Comparison of ENCODE assay signal across 23 mouse cellular contexts in the genomic region with DNA sequence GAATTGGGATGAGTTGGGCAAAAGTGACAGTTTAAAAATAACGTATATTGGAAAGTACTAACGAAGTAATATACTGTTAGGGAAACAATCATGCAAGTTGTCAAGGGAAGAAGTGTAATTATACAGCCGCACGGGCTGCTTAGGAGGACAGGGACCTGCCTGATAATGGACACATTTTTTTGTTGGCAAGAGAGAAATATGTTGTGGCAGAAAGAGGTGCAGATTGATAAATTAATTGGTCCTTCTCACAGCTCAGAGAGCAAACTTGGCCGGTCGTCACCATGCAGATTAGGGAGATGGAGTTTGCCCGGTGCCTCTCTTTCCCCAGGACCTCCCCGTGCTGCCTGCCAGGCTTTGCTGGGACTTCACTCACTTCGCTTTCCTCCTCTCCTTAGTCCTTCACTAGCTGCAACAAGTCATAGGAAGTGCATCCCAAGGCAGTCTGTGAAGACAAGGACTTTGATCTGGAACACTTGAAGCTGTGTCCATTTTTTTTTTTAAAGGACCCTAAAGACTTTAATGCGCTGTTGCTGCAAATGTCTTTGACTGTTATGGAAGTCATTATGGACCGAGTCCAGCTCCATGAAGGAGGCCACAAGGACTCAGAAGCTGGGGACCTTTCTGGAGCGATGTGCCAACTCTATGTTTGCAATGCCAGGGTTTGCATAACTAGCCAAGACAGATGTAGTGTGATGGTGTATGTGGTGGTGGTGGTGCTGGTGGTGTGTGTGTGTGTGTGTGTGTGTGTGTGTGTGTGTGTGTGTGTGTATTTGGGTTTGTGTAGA.
DNase-seq lines count a peak whose midpoint lies in the region; ATAC-seq lines count a peak whose summit lies in the region.
"Had no signal": no experiment of that assay in that cellular context is flagged by ENCODE, and none has a peak within 500 bp of the region (broad histone marks: within the 10 kb centered on the region; RNA-seq: fewer than 3 reads in every experiment).

No protein-coding gene starts in this region.

- no peak overlapping the region for H3K4me3 ChIP-seq in forebrain, embryonic 13.5 days
- no peak overlapping the region for H3K4me3 ChIP-seq in forebrain, embryonic 10.5 days
- no peak overlapping the region for H3K4me3 ChIP-seq in forebrain, embryonic 16.5 days (replicated peaks; ENCODE audit: low read length)
- no peak overlapping the region for H3K4me3 ChIP-seq in midbrain, embryonic 15.5 days
- H3K4me3 ChIP-seq: hindbrain, embryonic 13.5 days; limb, embryonic 12.5 days; myocyte; neural tube, embryonic 13.5 days had no signal

- ATAC-seq in forebrain, embryonic 13.5 days: peak; percentile 6; the same call in 1 of the 2 replicates
- ATAC-seq in forebrain, embryonic 16.5 days: peak; percentile 55; the same call in 1 of the 2 replicates
- ATAC-seq in midbrain, embryonic 15.5 days (replicated peaks): no peak
- ATAC-seq: midbrain, embryonic 16.5 days; Patski had no signal

- no peak overlapping the region for H3K9ac ChIP-seq in forebrain, embryonic 13.5 days
- no peak overlapping the region for H3K9ac ChIP-seq in forebrain, embryonic 16.5 days (replicated peaks; ENCODE audit: low read depth, low read length)
- no peak overlapping the region for H3K9ac ChIP-seq in midbrain, embryonic 15.5 days
- H3K9ac ChIP-seq: hindbrain, embryonic 13.5 days; limb, embryonic 12.5 days; neural tube, embryonic 13.5 days had no signal

- no peak for DNase-seq in forebrain, embryonic 10.5 days (ENCODE audit: extremely low spot score, low spot score)
- peak; percentile 6 for DNase-seq in left cerebral cortex, postnatal 4 days
- DNase-seq in left cerebral cortex, adult 8-10 months (ENCODE audit: low spot score in 2 of 2): no peak
- peak; percentile 9 for DNase-seq in Muller cell, postnatal 12 days (ENCODE audit: inconsistent ontology term)
- DNase-seq: adrenal gland, adult 8-10 months; cerebellum, adult 9-10 months; gastrocnemius, postnatal 36 days; heart, postnatal 36 days; kidney, adult 11 months; layer of hippocampus, adult 9-11 months; right cerebral cortex, postnatal 25 days had no signal

- no peaks in the 10 kb centered on the region for H3K9me3 ChIP-seq in forebrain, embryonic 13.5 days (replicated peaks)
- H3K9me3 ChIP-seq in forebrain, embryonic 10.5 days: no peaks in the 10 kb centered on the region
- H3K9me3 ChIP-seq in forebrain, embryonic 16.5 days (ENCODE audit: control insufficient read depth, low read length): no peaks in the 10 kb centered on the region
- H3K9me3 ChIP-seq in midbrain, embryonic 15.5 days: no peaks in the 10 kb centered on the region
- H3K9me3 ChIP-seq: hindbrain, embryonic 13.5 days; limb, embryonic 12.5 days; neural tube, embryonic 13.5 days had no signal

- 57% methylated on average over 12 of the region's 12 CpGs for WGBS in forebrain, embryonic 13.5 days
- WGBS in forebrain, embryonic 10.5 days: 90% methylated on average over 12 of the region's 12 CpGs
- 42% methylated on average over 12 of the region's 12 CpGs for WGBS in forebrain, embryonic 16.5 days
- 79% methylated on average over 12 of the region's 12 CpGs for WGBS in midbrain, embryonic 15.5 days

- H3K4me1 ChIP-seq in forebrain, embryonic 13.5 days: peaks cover 14% of the 10 kb centered on the region
- peaks cover 9% of the 10 kb centered on the region; the same call in 1 of the 2 replicates for H3K4me1 ChIP-seq in forebrain, embryonic 10.5 days
- peaks cover 12% of the 10 kb centered on the region for H3K4me1 ChIP-seq in forebrain, embryonic 16.5 days (replicated peaks; ENCODE audit: control insufficient read depth, insufficient read depth, low read length)
- no peaks in the 10 kb centered on the region for H3K4me1 ChIP-seq in midbrain, embryonic 15.5 days
- H3K4me1 ChIP-seq: limb, embryonic 12.5 days had no signal

- intact Hi-C loops in left cerebral cortex, postnatal 4 days (cut with DNase I): no loop called here

- no peak overlapping the region for H3K4me2 ChIP-seq in forebrain, embryonic 13.5 days
- H3K4me2 ChIP-seq in forebrain, embryonic 16.5 days (ENCODE audit: low read length): no peak overlapping the region
- H3K4me2 ChIP-seq in midbrain, embryonic 15.5 days: no peak overlapping the region
- H3K4me2 ChIP-seq: hindbrain, embryonic 13.5 days; limb, embryonic 12.5 days; liver, embryonic 11.5 days; neural tube, embryonic 13.5 days had no signal

- no peaks in the 10 kb centered on the region for H3K36me3 ChIP-seq in forebrain, embryonic 13.5 days (ENCODE audit: poor library complexity, severe bottlenecking)
- H3K36me3 ChIP-seq in forebrain, embryonic 10.5 days (replicated peaks): no peaks in the 10 kb centered on the region
- H3K36me3 ChIP-seq in forebrain, embryonic 16.5 days (ENCODE audit: control insufficient read depth, insufficient read depth): no peaks in the 10 kb centered on the region
- no peaks in the 10 kb centered on the region for H3K36me3 ChIP-seq in midbrain, embryonic 15.5 days (replicated peaks)
- H3K36me3 ChIP-seq: hindbrain, embryonic 13.5 days; limb, embryonic 12.5 days; neural tube, embryonic 13.5 days had no signal

- no peak overlapping the region for H3K27ac ChIP-seq in forebrain, embryonic 13.5 days
- no peak overlapping the region for H3K27ac ChIP-seq in forebrain, embryonic 10.5 days
- no peak overlapping the region for H3K27ac ChIP-seq in forebrain, embryonic 16.5 days (ENCODE audit: low read length)
- H3K27ac ChIP-seq in midbrain, embryonic 15.5 days: no peak overlapping the region
- H3K27ac ChIP-seq: hindbrain, embryonic 13.5 days; kidney, postnatal 0 days; limb, embryonic 12.5 days; macrophage; neural tube, embryonic 13.5 days had no signal

- 0 out of 2 replicates have a peak, but pooled peaks cover under 1% of the 10 kb centered on the region for H3K27me3 ChIP-seq in forebrain, embryonic 13.5 days
- no peaks in the 10 kb centered on the region for H3K27me3 ChIP-seq in forebrain, embryonic 10.5 days (ENCODE audit: poor library complexity, severe bottlenecking)
- H3K27me3 ChIP-seq in forebrain, embryonic 16.5 days (replicated peaks; ENCODE audit: control insufficient read depth, insufficient read depth, low read length): no peaks in the 10 kb centered on the region
- no peaks in the 10 kb centered on the region for H3K27me3 ChIP-seq in midbrain, embryonic 15.5 days (replicated peaks)
- H3K27me3 ChIP-seq: hindbrain, embryonic 13.5 days; neural tube, embryonic 13.5 days; Patski had no signal

Comparison
In these comparisons a context has a peak if more than half of its experiments do, and no peak if none do; other contexts are left out.
1. DNase-seq: peak in left cerebral cortex, postnatal 4 days (single experiment) and Muller cell, postnatal 12 days (single experiment); none in forebrain, embryonic 10.5 days (single experiment) and left cerebral cortex, adult 8-10 months (0 of 2).